ENCODE assay signal across 18 mouse cellular contexts in the genomic region with DNA sequence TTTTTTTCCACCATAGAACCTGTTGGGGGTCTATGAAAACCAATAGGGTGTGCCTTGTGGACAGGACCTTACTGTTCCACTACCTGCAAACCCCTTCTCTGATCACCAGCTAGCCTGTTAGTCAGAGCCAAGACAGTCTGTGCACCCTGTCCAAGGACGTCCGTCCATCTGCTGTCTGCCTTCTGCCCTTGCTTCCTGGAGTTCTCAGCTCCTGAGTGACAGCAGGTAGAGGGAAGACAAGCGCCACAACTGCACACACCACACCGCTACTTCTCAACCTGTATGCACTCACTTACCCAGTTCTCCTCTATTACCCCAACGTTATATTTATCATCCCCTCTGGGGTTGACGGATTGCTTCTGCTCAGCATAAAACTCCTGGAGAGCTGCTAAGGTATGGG.
"Had no signal": no experiment of that assay in that cellular context is flagged by ENCODE, and none has a peak within 500 bp of the region (broad histone marks: within the 10 kb centered on the region; RNA-seq: fewer than 3 reads in every experiment).

No protein-coding gene starts in this region.

- H3K4me3 ChIP-seq: limb, embryonic 12.5 days; limb, embryonic 15.5 days; lung, embryonic 15.5 days; megakaryocyte, embryonic 14.5 days; midbrain, embryonic 10.5 days; midbrain, embryonic 13.5 days; myocyte had no signal

- DNase-seq: kidney, postnatal 14 days; kidney, postnatal 4 days; left cerebral cortex, postnatal 4 days; lung, adult 18-20 months; lung, postnatal 10 days; lung, postnatal 36 days; thymus, adult 18-20 months; thymus, postnatal 36 days had no signal

- H3K9ac ChIP-seq: limb, embryonic 12.5 days; limb, embryonic 15.5 days; liver, embryonic 14.5 days; lung, embryonic 15.5 days; midbrain, embryonic 13.5 days had no signal

- H3K27me3 ChIP-seq: limb, embryonic 12.5 days; limb, embryonic 15.5 days; lung, embryonic 15.5 days; megakaryocyte, embryonic 14.5 days; midbrain, embryonic 13.5 days had no signal

- H3K27ac ChIP-seq: limb, embryonic 12.5 days; limb, embryonic 15.5 days; liver, embryonic 14.5 days; lung, embryonic 15.5 days; midbrain, embryonic 10.5 days; midbrain, embryonic 13.5 days had no signal

- H3K4me2 ChIP-seq: limb, embryonic 12.5 days; limb, embryonic 15.5 days; liver, embryonic 11.5 days; lung, embryonic 15.5 days; midbrain, embryonic 13.5 days had no signal

- H3K9me3 ChIP-seq: limb, embryonic 12.5 days; limb, embryonic 15.5 days; lung, embryonic 15.5 days; megakaryocyte, embryonic 14.5 days; midbrain, embryonic 10.5 days; midbrain, embryonic 13.5 days had no signal

- ATAC-seq: midbrain, embryonic 13.5 days; midbrain, embryonic 16.5 days had no signal

- H3K4me1 ChIP-seq: limb, embryonic 15.5 days had no signal

- H3K36me3 ChIP-seq: midbrain, embryonic 13.5 days had no signal
